Mouse (Mus musculus) limb, embryonic 12.5 days (tissue): ENCODE data around the gene Lpar6. TPM values are rescaled to one million over a fixed set of nuclear protein-coding genes. Genes with fewer than 3 reads are reported as not detected.
A peak's percentile ranks its signal among the peaks of the same experiment; 100 is the strongest.

ENCODE experiments used
- ATAC-seq: fragments of 200-750 bp; cut with Nextera tagmentation; 2 replicates; pipeline ENCODE4 v1.8.0; 2017; ENCODE audit warnings: low read depth, moderate TSS enrichment; ENCODE audit not compliant: insufficient number of reproducible peaks, insufficient read depth, low FRiP score, low TSS enrichment
- H3K27ac ChIP-seq: fragments of 300-500 bp; sonication (generic); 2 replicates; pipeline ENCODE4 v1.5.1; 2016; ENCODE audit warnings: mild to moderate bottlenecking, moderate library complexity
- H3K27me3 ChIP-seq: fragments of 300-500 bp; sonication (generic); 2 replicates; pipeline ENCODE4 v1.6.1; 2016; ENCODE audit warnings: mild to moderate bottlenecking, moderate library complexity
- H3K36me3 ChIP-seq: fragments of 300-500 bp; sonication (generic); 2 replicates; pipeline ENCODE4 v1.6.1; 2016; ENCODE audit warnings: mild to moderate bottlenecking, moderate library complexity
- H3K4me1 ChIP-seq: fragments of 300-500 bp; sonication (generic); replicated peaks from 2 replicates; pipeline ENCODE4 v1.6.1; 2016
- H3K4me2 ChIP-seq: fragments of 300-500 bp; sonication (generic); 2 replicates; pipeline ENCODE4 v1.6.1; 2016; ENCODE audit warnings: mild to moderate bottlenecking, moderate library complexity
- H3K4me3 ChIP-seq: fragments of 300-500 bp; sonication (generic); replicated peaks from 2 replicates; pipeline ENCODE4 v1.5.1; 2016; ENCODE audit warnings: mild to moderate bottlenecking
- H3K9ac ChIP-seq: fragments of 300-500 bp; sonication (generic); replicated peaks from 2 replicates; pipeline ENCODE4 v1.6.1; 2016; ENCODE audit warnings: mild to moderate bottlenecking, moderate library complexity
- H3K9me3 ChIP-seq: fragments of 300-500 bp; sonication (generic); 2 replicates; pipeline ENCODE4 v1.6.1; 2016; ENCODE audit warnings: mild to moderate bottlenecking, moderate library complexity
- WGBS: fragments of 180-500 bp; shearing (Covaris S2); methylation state at CpG from one replicate; pipeline ENCODE4 v1.1.7; 2016; 5-methylcytosine and 5-hydroxymethylcytosine counted together
- polyA plus RNA-seq: library from polyadenylated mRNA; unstranded; fragments of >200 nt; fragmentation: Nextera tagmentation; extraction: Ambion mirVana; gene quantifications from 2 replicates; pipeline ENCODE4 v1.2.1, GENCODE M21; 2016

The Lpar6 gene
- polyA plus RNA-seq, 1 experiment from 2014 or later = 20.4 TPM

- Histone ChIP-seq H3K9me3 (no peaks in the 10 kb centered on the region), H3K4me1 (peaks cover 28% of the 10 kb centered on the region), H3K27me3 (no peaks in the 10 kb centered on the region), H3K4me2 (no peak overlapping the region), H3K9ac (no peak overlapping the region), H3K27ac (peak overlapping the region; percentile 75), H3K36me3 (0 out of 2 replicates have a peak, but pooled peaks cover 6% of the 10 kb centered on the region), H3K4me3 (no peak overlapping the region)
- WGBS = 8% methylated on average over 5 of the region's 5 CpGs
- ATAC-seq = no peak
Observed at GRCm38 (mm10) chr14:73231286-73231982, 6.3 kb upstream of the Lpar6 start.

GRCm38 (mm10) chr14:73234468-73235031 lies 3.1 kb upstream of the Lpar6 start:
- H3K4me2 ChIP-seq = peak overlapping the region; percentile 13
- H3K4me3 ChIP-seq = no peak overlapping the region
- H3K27me3 ChIP-seq = no peaks in the 10 kb centered on the region
- H3K9me3 ChIP-seq = no peaks in the 10 kb centered on the region
- peaks cover 30% of the 10 kb centered on the region for H3K4me1 ChIP-seq
- 7% methylated on average over 2 of the region's 2 CpGs for WGBS
- 0 out of 2 replicates have a peak, but pooled peaks cover 6% of the 10 kb centered on the region for H3K36me3 ChIP-seq
- peak overlapping the region; percentile 87 for H3K27ac ChIP-seq
- ATAC-seq = peak; percentile 80
- H3K9ac ChIP-seq = no peak overlapping the region

GRCm38 (mm10) chr14:73238498-73239250 lies 979 bp downstream of the Lpar6 start:
- Histone ChIP-seq H3K9ac (peak overlapping the region; percentile 79), H3K4me2 (peak overlapping the region; percentile 55), H3K4me1 (peaks cover 20% of the 10 kb centered on the region), H3K27me3 (no peaks in the 10 kb centered on the region), H3K4me3 (peak overlapping the region; percentile 57), H3K36me3 (peaks cover 6% of the 10 kb centered on the region; the same call in 1 of the 2 replicates), H3K9me3 (no peaks in the 10 kb centered on the region), H3K27ac (peak overlapping the region; percentile 95)
- under 1% methylated on average over 20 of the region's 20 CpGs for WGBS
- ATAC-seq = peak; percentile 58; the same call in 1 of the 2 replicates

- Histone ChIP-seq H3K27me3 (no peaks in the 10 kb centered on the region), H3K4me3 (peak overlapping the region; percentile 57), H3K4me1 (peaks cover 18% of the 10 kb centered on the region), H3K36me3 (peaks cover 6% of the 10 kb centered on the region; the same call in 1 of the 2 replicates), H3K9me3 (no peaks in the 10 kb centered on the region), H3K4me2 (peak overlapping the region; percentile 55), H3K9ac (peak overlapping the region; percentile 79), H3K27ac (peak overlapping the region; percentile 95)
- no peak for ATAC-seq
- WGBS = under 1% methylated on average over 6 of the region's 6 CpGs
Observed at GRCm38 (mm10) chr14:73239291-73239690, 1.6 kb downstream of the Lpar6 start.

- H3K4me2 ChIP-seq = peak overlapping the region; percentile 36
- ATAC-seq = no peak
- no peaks in the 10 kb centered on the region for H3K9me3 ChIP-seq
- H3K4me1 ChIP-seq = peaks cover 13% of the 10 kb centered on the region
- no peaks in the 10 kb centered on the region for H3K27me3 ChIP-seq
- H3K4me3 ChIP-seq = peak overlapping the region; percentile 22; the same call in 1 of the 2 replicates
- WGBS = 50% methylated on average over 3 of the region's 3 CpGs
- H3K9ac ChIP-seq = no peak overlapping the region
- H3K27ac ChIP-seq = no peak overlapping the region
- peaks cover 6% of the 10 kb centered on the region; the same call in 1 of the 2 replicates for H3K36me3 ChIP-seq
Observed at GRCm38 (mm10) chr14:73239857-73240256, 2.2 kb downstream of the Lpar6 start.

- no peak for ATAC-seq
- Histone ChIP-seq H3K27me3 (no peaks in the 10 kb centered on the region), H3K9ac (no peak overlapping the region), H3K27ac (no peak overlapping the region; the same call in 1 of the 2 replicates), H3K9me3 (no peaks in the 10 kb centered on the region), H3K4me3 (no peak overlapping the region), H3K4me2 (no peak overlapping the region), H3K4me1 (no peaks in the 10 kb centered on the region), H3K36me3 (peaks cover 6% of the 10 kb centered on the region; the same call in 1 of the 2 replicates)
- 82% methylated on average over 2 of the region's 2 CpGs for WGBS
Observed at GRCm38 (mm10) chr14:73244061-73244597, 6.4 kb downstream of the Lpar6 start.

- H3K9ac ChIP-seq = no peak overlapping the region
- H3K9me3 ChIP-seq = no peaks in the 10 kb centered on the region
- H3K4me3 ChIP-seq = no peak overlapping the region
- no peak for ATAC-seq
- WGBS = 95% methylated on average over 2 of the region's 2 CpGs
- H3K4me1 ChIP-seq = no peaks in the 10 kb centered on the region
- no peak overlapping the region for H3K4me2 ChIP-seq
- H3K27ac ChIP-seq = no peak overlapping the region
- no peaks in the 10 kb centered on the region for H3K27me3 ChIP-seq
- H3K36me3 ChIP-seq = no peaks in the 10 kb centered on the region
Observed at GRCm38 (mm10) chr14:73250056-73250455, 12.4 kb downstream of the Lpar6 start.

- H3K4me1 ChIP-seq = 0 out of 2 replicates have a peak, but pooled peaks cover under 1% of the 10 kb centered on the region
- no peaks in the 10 kb centered on the region for H3K9me3 ChIP-seq
- H3K36me3 ChIP-seq = no peaks in the 10 kb centered on the region
- 94% methylated on average over 2 of the region's 2 CpGs for WGBS
- no peak for ATAC-seq
- H3K27ac ChIP-seq = no peak overlapping the region
- no peak overlapping the region for H3K9ac ChIP-seq
- H3K4me3 ChIP-seq = no peak overlapping the region
- no peaks in the 10 kb centered on the region for H3K27me3 ChIP-seq
- H3K4me2 ChIP-seq = no peak overlapping the region
Observed at GRCm38 (mm10) chr14:73252276-73252675, 14.6 kb downstream of the Lpar6 start.

- H3K4me1 ChIP-seq = peaks cover 13% of the 10 kb centered on the region
- no peak for ATAC-seq
- H3K27me3 ChIP-seq = no peaks in the 10 kb centered on the region
- no peak overlapping the region for H3K9ac ChIP-seq
- WGBS = 75% methylated on average over 6 of the region's 6 CpGs
- H3K4me2 ChIP-seq = no peak overlapping the region
- no peak overlapping the region for H3K27ac ChIP-seq
- H3K36me3 ChIP-seq = no peaks in the 10 kb centered on the region
- H3K9me3 ChIP-seq = no peaks in the 10 kb centered on the region
- H3K4me3 ChIP-seq = no peak overlapping the region
Observed at GRCm38 (mm10) chr14:73253453-73254251, 16.0 kb downstream of the Lpar6 start.

GRCm38 (mm10) chr14:73254412-73254811 lies 16.7 kb downstream of the Lpar6 start:
- ATAC-seq = no peak
- Histone ChIP-seq H3K9me3 (no peaks in the 10 kb centered on the region), H3K4me3 (no peak overlapping the region), H3K4me1 (peaks cover 13% of the 10 kb centered on the region), H3K36me3 (no peaks in the 10 kb centered on the region), H3K27ac (no peak overlapping the region), H3K9ac (no peak overlapping the region), H3K27me3 (no peaks in the 10 kb centered on the region), H3K4me2 (no peak overlapping the region)
- 73% methylated on average over 4 of the region's 4 CpGs for WGBS
